Mouse (Mus musculus): ENCODE data around the gene Tns3. TPM values are rescaled to one million over a fixed set of nuclear protein-coding genes. Genes with fewer than 3 reads are reported as not detected.

Gene Tns3
- polyA plus RNA-seq, 1 experiment: 45.7 TPM

DNA sequence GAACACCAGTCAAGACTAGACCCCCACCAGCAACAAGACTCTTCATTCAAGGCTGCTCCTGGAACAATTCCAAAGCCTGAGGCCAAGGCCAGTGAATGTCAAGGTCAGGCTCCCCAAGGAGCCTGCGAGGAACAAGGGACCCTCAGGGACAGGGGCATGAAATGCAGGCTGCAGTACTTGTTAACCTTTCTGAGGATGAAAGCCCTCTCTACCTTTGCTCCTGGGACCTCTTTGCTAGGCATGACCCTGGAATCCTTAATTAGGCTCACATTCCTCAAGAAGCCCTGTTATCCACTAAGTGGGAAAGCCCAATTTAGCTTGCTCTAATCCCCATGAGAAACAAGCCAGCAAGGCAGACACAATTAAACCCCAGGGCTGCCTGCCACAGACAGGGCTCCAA lies 79.4 kb downstream of the Tns3 start:
- no peaks in the 10 kb centered on the region for H3K9me3 ChIP-seq (replicated peaks; ENCODE audit: control insufficient read depth, insufficient read depth, low read length, poor library complexity, severe bottlenecking)
- no peak overlapping the region for H3K4me3 ChIP-seq (ENCODE audit: low read depth, low read length)
- H3K4me1 ChIP-seq (ENCODE audit: control insufficient read depth, insufficient read depth, low read length): peaks cover 11% of the 10 kb centered on the region
- H3K36me3 ChIP-seq (ENCODE audit: control insufficient read depth, insufficient read depth, low read length, poor library complexity, severe bottlenecking): peaks cover 5% of the 10 kb centered on the region; the same call in 1 of the 2 replicates
- H3K9ac ChIP-seq (ENCODE audit: low read depth, poor library complexity, severe bottlenecking): no peak overlapping the region
- H3K27ac ChIP-seq (ENCODE audit: insufficient read depth, low read length): peak overlapping the region; percentile 97
- TF ChIP-seq CTCF (IDR thresholded peaks at IDR 0.05; ENCODE audit: low read depth, low read length) (no peak), EP300 (IDR thresholded peaks at IDR 0.05; ENCODE audit: insufficient read depth, low read depth, low read length) (peak; percentile 98)
- no peaks in the 10 kb centered on the region for H3K27me3 ChIP-seq (ENCODE audit: control insufficient read depth, insufficient read depth, low read length, poor library complexity, severe bottlenecking)

GRCm38 (mm10) chr11:8584307-8584706 lies 80.0 kb downstream of the Tns3 start:
- peaks cover 10% of the 10 kb centered on the region for H3K4me1 ChIP-seq (ENCODE audit: control insufficient read depth, insufficient read depth, low read length)
- no peaks in the 10 kb centered on the region for H3K27me3 ChIP-seq (ENCODE audit: control insufficient read depth, insufficient read depth, low read length, poor library complexity, severe bottlenecking)
- H3K27ac ChIP-seq (ENCODE audit: insufficient read depth, low read length): peak overlapping the region; percentile 97

DNA sequence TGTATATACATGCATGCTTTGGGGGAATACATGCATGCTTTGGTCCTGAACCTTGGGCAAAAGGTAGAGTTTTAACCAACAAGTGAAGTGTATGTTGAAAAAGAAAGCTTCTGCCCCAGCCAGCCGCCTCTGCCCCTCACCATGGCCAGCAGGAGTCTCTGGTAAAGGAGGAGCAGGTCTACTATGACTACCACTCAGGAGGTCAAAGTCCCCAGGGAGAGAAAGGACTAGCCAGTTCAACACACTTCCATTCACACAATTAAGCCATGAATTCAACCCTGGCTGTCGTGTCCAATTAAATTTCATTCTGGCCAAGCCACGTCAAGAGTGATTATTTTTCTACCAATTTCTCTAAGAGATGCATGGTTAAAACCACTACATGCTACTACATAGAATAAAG lies 81.2 kb downstream of the Tns3 start:
- Histone ChIP-seq H3K27ac (ENCODE audit: insufficient read depth, low read length) (peak overlapping the region; percentile 71), H3K9ac (ENCODE audit: low read depth, poor library complexity, severe bottlenecking) (no peak overlapping the region), H3K9me3 (replicated peaks; ENCODE audit: control insufficient read depth, insufficient read depth, low read length, poor library complexity, severe bottlenecking) (peaks cover 1% of the 10 kb centered on the region; the same call in 1 of the 2 replicates), H3K4me3 (ENCODE audit: low read depth, low read length) (no peak overlapping the region), H3K27me3 (ENCODE audit: control insufficient read depth, insufficient read depth, low read length, poor library complexity, severe bottlenecking) (no peaks in the 10 kb centered on the region), H3K4me1 (ENCODE audit: control insufficient read depth, insufficient read depth, low read length) (peaks cover 10% of the 10 kb centered on the region), H3K36me3 (ENCODE audit: control insufficient read depth, insufficient read depth, low read length, poor library complexity, severe bottlenecking) (peaks cover 7% of the 10 kb centered on the region)
- TF ChIP-seq CTCF (IDR thresholded peaks at IDR 0.05; ENCODE audit: low read depth, low read length): no peak
- TF ChIP-seq POLR2A (IDR thresholded peaks at IDR 0.05; ENCODE audit: insufficient read depth, low read length): no peak
- no peak for TF ChIP-seq EP300 (IDR thresholded peaks at IDR 0.05; ENCODE audit: insufficient read depth, low read depth, low read length)

More at GRCm38 (mm10) chr11:8584307-8584706, 80.0 kb downstream of the Tns3 start:
- Histone ChIP-seq H3K9me3 (replicated peaks; ENCODE audit: control insufficient read depth, insufficient read depth, low read length, poor library complexity, severe bottlenecking) (no peaks in the 10 kb centered on the region), H3K9ac (ENCODE audit: low read depth, poor library complexity, severe bottlenecking) (no peak overlapping the region), H3K36me3 (ENCODE audit: control insufficient read depth, insufficient read depth, low read length, poor library complexity, severe bottlenecking) (peaks cover 5% of the 10 kb centered on the region; the same call in 1 of the 2 replicates), H3K4me3 (ENCODE audit: low read depth, low read length) (no peak overlapping the region)
- TF ChIP-seq POLR2A (IDR thresholded peaks at IDR 0.05; ENCODE audit: insufficient read depth, low read length): no peak
- no peak for TF ChIP-seq CTCF (IDR thresholded peaks at IDR 0.05; ENCODE audit: low read depth, low read length)
- no peak for TF ChIP-seq EP300 (IDR thresholded peaks at IDR 0.05; ENCODE audit: insufficient read depth, low read depth, low read length)

DNA sequence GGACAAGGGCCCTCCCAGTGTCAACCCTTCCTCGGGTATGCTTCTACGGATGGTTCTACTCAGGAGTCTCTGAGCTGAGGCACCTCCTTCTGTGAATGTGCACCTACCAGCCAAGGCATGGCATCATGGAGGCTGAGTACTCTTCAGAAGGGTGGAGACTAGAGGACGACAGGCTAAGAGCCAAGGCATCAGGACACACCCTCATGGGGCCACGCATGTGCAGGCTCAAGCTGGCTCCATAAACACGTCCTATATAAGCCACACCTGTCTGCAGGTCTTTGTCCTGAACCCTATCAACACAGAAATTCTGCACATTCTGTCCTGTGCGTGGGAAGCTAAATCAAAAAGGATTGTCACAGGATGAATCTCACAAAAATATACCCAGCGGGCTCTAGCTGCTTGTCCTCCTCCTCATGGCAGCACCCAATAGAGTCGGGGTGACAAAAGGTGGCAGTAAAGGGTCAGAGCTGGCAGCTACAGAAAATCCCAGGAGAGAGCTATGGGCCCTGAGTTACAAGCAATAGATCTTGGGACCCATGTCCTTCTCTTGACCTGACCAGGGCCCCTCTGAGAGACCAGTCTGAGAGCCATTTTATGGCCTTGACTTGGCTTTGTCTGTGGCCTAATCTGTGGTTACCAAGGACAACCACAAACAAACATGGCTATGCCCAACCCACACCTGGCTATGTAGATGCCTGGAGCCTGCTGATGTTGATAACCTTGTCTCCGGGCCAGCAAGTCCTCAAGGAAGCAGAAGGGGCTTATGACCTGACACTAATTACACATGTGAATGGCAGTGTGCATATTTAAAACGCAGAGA lies 82.0 kb downstream of the Tns3 start:
- Histone ChIP-seq H3K9ac (ENCODE audit: low read depth, poor library complexity, severe bottlenecking) (no peak overlapping the region), H3K36me3 (ENCODE audit: control insufficient read depth, insufficient read depth, low read length, poor library complexity, severe bottlenecking) (peaks cover 9% of the 10 kb centered on the region), H3K27ac (ENCODE audit: insufficient read depth, low read length) (no peak overlapping the region), H3K9me3 (replicated peaks; ENCODE audit: control insufficient read depth, insufficient read depth, low read length, poor library complexity, severe bottlenecking) (peaks cover 10% of the 10 kb centered on the region), H3K4me1 (ENCODE audit: control insufficient read depth, insufficient read depth, low read length) (peaks cover 7% of the 10 kb centered on the region), H3K27me3 (ENCODE audit: control insufficient read depth, insufficient read depth, low read length, poor library complexity, severe bottlenecking) (no peaks in the 10 kb centered on the region), H3K4me3 (ENCODE audit: low read depth, low read length) (no peak overlapping the region)
- no peak for TF ChIP-seq EP300 (IDR thresholded peaks at IDR 0.05; ENCODE audit: insufficient read depth, low read depth, low read length)
- no peak for TF ChIP-seq POLR2A (IDR thresholded peaks at IDR 0.05; ENCODE audit: insufficient read depth, low read length)
- TF ChIP-seq CTCF (IDR thresholded peaks at IDR 0.05; ENCODE audit: low read depth, low read length): no peak

DNA sequence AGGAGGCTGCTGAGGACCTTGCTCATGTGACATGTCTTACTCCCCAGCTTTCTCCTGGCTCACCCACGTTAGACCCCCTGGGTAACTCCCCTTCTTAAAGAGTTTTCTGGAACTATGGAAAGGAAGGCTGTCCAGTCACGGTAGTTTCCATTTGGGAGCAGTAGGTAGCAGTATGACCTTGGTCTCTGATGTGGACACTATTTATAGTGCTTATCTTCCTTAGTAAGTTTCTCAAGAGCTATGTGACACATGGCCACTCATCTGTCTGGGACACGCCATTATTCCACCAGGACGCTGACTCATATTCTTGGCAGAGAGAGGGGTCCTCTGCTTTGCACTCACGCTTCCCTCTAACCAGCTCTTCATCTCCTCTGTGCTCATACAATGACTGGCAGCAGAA lies 84.5 kb downstream of the Tns3 start:
- Histone ChIP-seq H3K4me1 (ENCODE audit: control insufficient read depth, insufficient read depth, low read length) (peaks cover 2% of the 10 kb centered on the region), H3K27me3 (ENCODE audit: control insufficient read depth, insufficient read depth, low read length, poor library complexity, severe bottlenecking) (no peaks in the 10 kb centered on the region), H3K9me3 (replicated peaks; ENCODE audit: control insufficient read depth, insufficient read depth, low read length, poor library complexity, severe bottlenecking) (peaks cover 29% of the 10 kb centered on the region), H3K27ac (ENCODE audit: insufficient read depth, low read length) (peak overlapping the region; percentile 26; the same call in 1 of the 2 replicates), H3K4me3 (ENCODE audit: low read depth, low read length) (no peak overlapping the region), H3K9ac (ENCODE audit: low read depth, poor library complexity, severe bottlenecking) (no peak overlapping the region), H3K36me3 (ENCODE audit: control insufficient read depth, insufficient read depth, low read length, poor library complexity, severe bottlenecking) (peaks cover 16% of the 10 kb centered on the region)
- no peak for TF ChIP-seq EP300 (IDR thresholded peaks at IDR 0.05; ENCODE audit: insufficient read depth, low read depth, low read length)
- TF ChIP-seq CTCF (IDR thresholded peaks at IDR 0.05; ENCODE audit: low read depth, low read length): no peak
